8 mouse cellular contexts compared by ENCODE assay signal in the genomic region with DNA sequence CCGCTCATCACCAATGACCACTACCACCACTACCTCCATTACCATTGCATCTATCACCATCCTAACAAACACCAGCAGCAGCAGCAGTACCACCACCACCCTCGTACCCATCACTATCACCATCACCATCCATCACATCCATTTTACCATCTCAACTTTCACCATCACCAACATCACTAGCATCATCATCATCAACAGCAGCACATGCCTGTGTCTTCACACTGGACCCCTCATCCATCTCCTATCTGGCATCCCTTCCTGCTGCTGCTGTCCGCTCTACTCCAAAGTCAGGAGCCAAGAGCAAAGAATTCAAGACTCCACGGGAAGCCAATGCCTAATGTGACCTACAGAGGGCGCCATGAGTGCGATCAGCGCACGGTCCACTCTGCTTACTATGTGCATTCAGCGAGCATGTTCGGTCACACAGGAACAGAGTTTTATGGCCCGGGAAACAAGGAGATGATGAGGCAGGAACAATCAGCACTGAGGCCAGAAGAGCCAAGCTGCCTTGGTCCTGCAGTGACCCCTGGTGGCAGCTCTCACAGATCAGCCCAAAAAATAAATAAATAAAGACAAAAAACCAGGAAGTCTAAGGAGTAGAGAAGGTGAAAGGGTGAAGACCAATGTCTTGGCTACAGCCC.
A peak's percentile ranks its signal among the peaks of the same experiment; 100 is the strongest.
DNase-seq lines count a peak whose midpoint lies in the region; ATAC-seq and TF ChIP-seq lines count a peak whose summit lies in the region.

No protein-coding gene starts in this region.

- H3K27ac ChIP-seq in heart, embryonic 11.5 days (ENCODE audit: low read depth, low read length): no peak overlapping the region
- no peak overlapping the region for H3K27ac ChIP-seq in left cerebral cortex, adult 2 months
- no peak overlapping the region for H3K27ac ChIP-seq in midbrain, postnatal 0 days (ENCODE audit: low read depth, low read length)
- H3K27ac ChIP-seq in testis, adult 2 months (ENCODE audit: control insufficient read depth, insufficient read depth, low read depth, low read length): no peak overlapping the region

- H3K27me3 ChIP-seq in heart, embryonic 11.5 days (ENCODE audit: control insufficient read depth, insufficient read depth, low read length): no peaks in the 10 kb centered on the region
- H3K27me3 ChIP-seq in midbrain, postnatal 0 days (ENCODE audit: insufficient read depth, low read length): no peaks in the 10 kb centered on the region
- H3K27me3 ChIP-seq in testis, adult 2 months (ENCODE audit: control insufficient read depth, insufficient read depth, low read length): no peaks in the 10 kb centered on the region

- WGBS in heart, embryonic 11.5 days (ENCODE audit: insufficient replicate concordance): 66% methylated on average over 11 of the region's 11 CpGs
- 66% methylated on average over 11 of the region's 11 CpGs for WGBS in midbrain, postnatal 0 days

- peaks cover 45% of the 10 kb centered on the region for H3K4me1 ChIP-seq in heart, embryonic 11.5 days (ENCODE audit: control insufficient read depth, insufficient read depth, low read length)
- peaks cover 4% of the 10 kb centered on the region; the same call in 1 of the 2 replicates for H3K4me1 ChIP-seq in midbrain, postnatal 0 days (ENCODE audit: insufficient read depth, low read length)
- no peaks in the 10 kb centered on the region for H3K4me1 ChIP-seq in testis, adult 2 months (ENCODE audit: control insufficient read depth, insufficient read depth, low read length)

- peak; percentile 68 to 79 for DNase-seq in heart, adult 18-20 months
- peak; percentile 34 for DNase-seq in T-cell, adult 2 months (ENCODE audit: low spot score)
- DNase-seq in cerebellum, postnatal 36 days: peak; percentile 69 to 78
- peak; percentile 47 to 50 for DNase-seq in left cerebral cortex, adult 2 months (ENCODE audit: extremely low spot score in 1 of 2, low spot score in 2 of 2)
- peak; percentile 85 for DNase-seq in midbrain, postnatal 0 days (ENCODE audit: low spot score)

- intact Hi-C loops in left cerebral cortex, adult 2 months (cut with DNase I): loop anchor here (1.0 to 5.0 kb wide), 2 partner anchors 161 to 205 kb away; no protein-coding TSS in a partner anchor

- H3K9ac ChIP-seq in heart, embryonic 11.5 days (ENCODE audit: low read depth, low read length): no peak overlapping the region
- H3K9ac ChIP-seq in midbrain, postnatal 0 days (replicated peaks; ENCODE audit: low read length, poor library complexity, severe bottlenecking): no peak overlapping the region

- TF ChIP-seq CTCF in left cerebral cortex, adult 2 months (IDR thresholded peaks at IDR 0.05): peak; percentile 71
- TF ChIP-seq CTCF in midbrain, postnatal 0 days (IDR thresholded peaks at IDR 0.05): peak; percentile 82
- peak; percentile 82; the same call in 1 of the 2 replicates for TF ChIP-seq CTCF in testis, adult 2 months (IDR thresholded peaks at IDR 0.05; ENCODE audit: control insufficient read depth, insufficient read depth, insufficient replicate concordance, low read depth, low read length)

- no peak overlapping the region for H3K4me3 ChIP-seq in heart, embryonic 11.5 days (ENCODE audit: low read depth, low read length)
- H3K4me3 ChIP-seq in left cerebral cortex, adult 2 months: no peak overlapping the region
- H3K4me3 ChIP-seq in midbrain, postnatal 0 days (ENCODE audit: low read depth, low read length): no peak overlapping the region
- H3K4me3 ChIP-seq in testis, adult 2 months (ENCODE audit: control insufficient read depth, low read depth, low read length): no peak overlapping the region

- H3K36me3 ChIP-seq in heart, embryonic 11.5 days (ENCODE audit: control insufficient read depth, insufficient read depth, low read length): peaks cover 13% of the 10 kb centered on the region
- peaks cover 32% of the 10 kb centered on the region for H3K36me3 ChIP-seq in midbrain, postnatal 0 days (ENCODE audit: insufficient read depth, low read length)
- H3K36me3 ChIP-seq in testis, adult 2 months (ENCODE audit: control insufficient read depth, insufficient read depth, low read length): no peaks in the 10 kb centered on the region

- no peak overlapping the region for H3K4me2 ChIP-seq in heart, embryonic 11.5 days
- no peak overlapping the region for H3K4me2 ChIP-seq in midbrain, postnatal 0 days (ENCODE audit: low read depth, low read length, poor library complexity, severe bottlenecking)

- TF ChIP-seq POLR2A in testis, adult 2 months (IDR thresholded peaks at IDR 0.05; ENCODE audit: control insufficient read depth, low read depth, low read length): no peak

- no peak for ATAC-seq in heart, embryonic 11.5 days (replicated peaks; ENCODE audit: insufficient number of reproducible peaks, low FRiP score, low TSS enrichment)
- ATAC-seq in hematopoietic stem cell, adult 5-6 weeks (replicated peaks in 1 of 2; ENCODE audit: insufficient read depth in 1 of 2, low FRiP score in 2 of 2, low TSS enrichment in 1 of 2, low read depth in 1 of 2, poor library complexity in 2 of 2, severe bottlenecking in 2 of 2): peak; percentile 11 to 13; a peak in 1 of 4 replicates
- no peak for ATAC-seq in midbrain, postnatal 0 days (ENCODE audit: low FRiP score)

- H3K9me3 ChIP-seq in heart, embryonic 11.5 days (replicated peaks; ENCODE audit: control insufficient read depth, low read length): no peaks in the 10 kb centered on the region
- H3K9me3 ChIP-seq in midbrain, postnatal 0 days (ENCODE audit: low read length): no peaks in the 10 kb centered on the region

Comparison
In these comparisons a context has a peak if more than half of its experiments do, and no peak if none do; other contexts are left out.
1. DNase-seq: peak in every context shown above with its lines; median percentile 85 in midbrain, postnatal 0 days; 74 in heart, adult 18-20 months; 74 in cerebellum, postnatal 36 days; 48 in left cerebral cortex, adult 2 months; 34 in T-cell, adult 2 months.
2. ATAC-seq: peak in hematopoietic stem cell, adult 5-6 weeks (2 of 2); none in heart, embryonic 11.5 days (single experiment) and midbrain, postnatal 0 days (single experiment).
3. Peak in every context shown above with its lines, with median percentiles within 50 percentile points of each other: CTCF ChIP-seq.